Mouse (Mus musculus) cerebellum, adult 11 months (tissue): Measurements from ENCODE around the gene H2-M10.6.

ENCODE experiments used
- DNase-seq: peaks from one replicate; pipeline ENCODE4 v3.0.0; 2022

H2-M10.6 gene

DNA sequence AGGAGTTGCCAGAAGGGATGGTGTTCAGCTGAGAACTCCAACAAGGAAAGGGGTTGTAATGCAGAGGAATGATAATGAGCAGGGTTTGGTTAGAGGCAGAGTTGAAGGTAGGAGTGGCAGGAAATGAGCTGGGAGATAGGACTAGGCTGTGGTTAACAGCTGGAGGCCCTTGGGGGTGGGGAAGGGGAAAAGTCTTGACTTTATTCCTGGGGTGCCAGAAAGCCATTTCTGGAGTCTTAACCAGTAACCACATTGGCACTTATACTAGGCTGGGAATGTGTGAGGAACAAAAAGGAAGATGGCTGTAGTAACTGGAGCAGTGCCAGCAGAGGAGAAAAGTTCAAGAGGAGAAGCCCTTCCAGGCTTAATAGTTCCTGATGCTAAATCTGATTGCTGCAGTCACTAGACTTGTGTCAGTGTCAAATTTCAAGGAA, 32.3 kb downstream of the H2-M10.6 start:
- DNase-seq = no peak

GRCm38 (mm10) chr17:36844725-36845124, 32.8 kb downstream of the H2-M10.6 start:
- no peak for DNase-seq

GRCm38 (mm10) chr17:36848911-36849310, 36.9 kb downstream of the H2-M10.6 start:
- DNase-seq = no peak

GRCm38 (mm10) chr17:36849992-36850391, 38.0 kb downstream of the H2-M10.6 start:
- no peak for DNase-seq

- no peak for DNase-seq
Measured at GRCm38 (mm10) chr17:36851200-36851599, 39.2 kb downstream of the H2-M10.6 start.

DNA sequence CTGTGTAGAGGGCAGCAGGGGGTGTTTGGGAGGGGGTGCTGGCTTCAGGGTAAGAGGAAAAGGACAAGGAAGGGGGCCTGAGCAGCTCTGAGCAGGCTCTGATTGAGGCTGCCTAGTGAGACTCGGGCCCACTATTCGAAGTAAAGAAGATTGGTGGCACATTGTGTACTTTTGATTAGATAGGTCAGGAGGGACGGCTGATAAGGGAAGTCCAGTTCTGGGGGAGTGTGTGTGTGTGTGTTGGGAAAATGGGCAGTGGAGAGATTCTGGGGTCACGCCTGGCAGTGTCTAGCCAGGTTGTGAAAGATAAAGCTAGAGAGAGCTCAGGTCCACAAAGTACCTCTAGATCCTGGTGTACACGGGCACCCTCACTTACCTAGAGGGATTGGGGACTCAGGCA, 39.7 kb downstream of the H2-M10.6 start:
- no peak for DNase-seq

DNA sequence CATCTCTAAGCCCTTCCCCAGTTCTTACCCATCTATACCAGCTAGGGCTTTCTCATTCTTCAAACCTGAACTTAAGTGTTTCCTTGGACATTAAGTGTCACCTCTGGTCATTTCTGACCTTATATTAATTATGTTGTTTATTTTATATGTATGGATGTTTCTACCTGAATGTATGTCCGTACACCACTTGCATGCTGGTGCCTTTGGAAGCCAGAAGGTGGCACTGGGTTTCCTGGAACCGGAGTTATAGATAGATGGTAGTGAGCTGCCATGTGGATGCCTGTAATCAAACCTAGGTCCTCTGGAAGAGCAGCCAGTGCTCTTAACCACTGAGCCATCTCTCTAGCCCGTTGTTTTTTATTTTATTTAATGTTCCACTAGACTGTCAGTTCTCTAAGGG, 43.5 kb downstream of the H2-M10.6 start:
- no peak for DNase-seq

- DNase-seq = no peak
Measured at GRCm38 (mm10) chr17:36856236-36856635, 44.3 kb downstream of the H2-M10.6 start.

DNA sequence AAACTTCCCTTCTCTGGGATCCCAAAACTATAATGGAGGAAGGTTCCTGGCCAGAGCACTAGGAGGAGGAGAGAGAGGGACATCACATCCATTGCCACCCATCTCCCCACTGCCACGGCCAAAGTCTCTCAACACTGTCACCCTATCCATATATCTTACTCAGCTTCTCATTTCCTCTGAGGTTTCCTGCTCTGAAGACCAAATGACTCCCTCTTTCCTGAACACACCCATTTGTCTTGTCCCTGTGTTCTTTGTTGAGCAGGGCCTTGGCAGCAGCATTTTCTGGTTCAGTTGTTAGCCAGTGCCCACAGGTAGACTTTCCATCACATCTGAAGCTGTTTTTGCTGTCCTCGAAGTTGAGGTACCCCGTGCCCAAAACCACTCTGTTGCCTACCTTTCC, 46.2 kb downstream of the H2-M10.6 start:
- no peak for DNase-seq

- no peak for DNase-seq
Measured at GRCm38 (mm10) chr17:36861680-36862079, 49.7 kb downstream of the H2-M10.6 start.
